Mouse (Mus musculus): Measurements from ENCODE around the gene Adipoq.

Gene Adipoq

GRCm38 (mm10) chr16:23115486-23115885 lies 30.9 kb upstream of the Adipoq start:
- DNase-seq (ENCODE audit: low spot score): no peak

DNA sequence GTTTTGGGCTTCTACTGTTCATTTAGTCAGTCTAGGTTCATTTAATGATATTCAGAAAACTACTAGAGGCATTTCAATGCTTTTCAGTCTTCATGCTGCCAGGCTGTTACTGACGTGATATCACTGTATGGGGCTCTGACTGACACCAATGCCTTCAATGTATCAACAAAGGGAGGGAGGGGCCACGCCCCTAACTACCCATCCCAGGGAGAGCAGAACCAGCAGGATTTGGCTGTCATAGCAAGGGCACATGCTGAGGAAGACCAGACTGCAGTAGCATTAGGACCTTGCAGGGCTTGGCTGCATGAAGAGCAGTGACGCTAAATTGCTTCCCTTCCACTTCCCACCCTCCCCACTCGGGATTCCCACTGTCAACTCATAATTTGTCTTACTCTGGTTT lies 29.2 kb upstream of the Adipoq start:
- DNase-seq (ENCODE audit: low spot score): no peak

DNA sequence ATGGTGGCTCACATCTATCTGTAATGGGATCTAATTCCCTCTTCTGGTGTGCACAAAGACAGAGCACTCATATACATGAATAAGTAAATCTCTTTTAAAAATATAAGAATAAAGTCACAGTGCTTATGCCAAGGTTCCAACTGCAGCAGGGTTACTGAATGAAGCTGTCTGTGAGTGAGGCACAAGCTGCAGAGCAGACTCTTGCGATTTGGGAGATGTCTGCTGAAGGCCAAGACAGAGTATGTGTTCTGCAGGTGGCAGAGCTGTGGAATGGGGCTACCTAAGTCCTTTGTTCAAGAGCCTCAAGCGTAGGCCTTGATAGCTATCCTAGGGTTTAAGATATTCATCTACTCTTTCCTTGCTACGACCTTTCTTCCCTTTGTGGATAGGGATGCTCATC lies 23.9 kb upstream of the Adipoq start:
- no peak for DNase-seq (ENCODE audit: low spot score)

GRCm38 (mm10) chr16:23123104-23123503 lies 23.2 kb upstream of the Adipoq start:
- no peak for DNase-seq (ENCODE audit: low spot score)

DNA sequence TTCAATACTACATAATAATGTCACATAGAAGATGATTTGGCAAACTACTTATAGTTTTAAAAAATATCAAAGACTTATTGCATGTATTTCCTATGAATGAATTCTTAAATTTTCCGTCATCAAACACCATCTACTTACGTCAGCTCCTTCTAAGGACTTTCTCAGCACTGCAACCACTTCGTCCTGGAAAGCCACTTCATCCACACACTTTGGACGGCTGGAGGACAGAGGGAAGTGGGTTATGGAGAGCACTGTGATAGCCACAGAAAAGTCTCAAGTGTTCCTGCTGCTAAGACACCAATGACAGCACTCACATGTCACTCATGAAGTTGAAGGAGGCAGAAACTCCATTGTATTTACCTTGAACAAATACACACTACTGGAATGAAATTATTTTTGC lies 21.9 kb upstream of the Adipoq start:
- DNase-seq (ENCODE audit: low spot score): no peak

- no peak for DNase-seq (ENCODE audit: low spot score)
Observed at GRCm38 (mm10) chr16:23127311-23127672, 19.0 kb upstream of the Adipoq start.

GRCm38 (mm10) chr16:23127673-23128375 lies 18.5 kb upstream of the Adipoq start, which contains the start of gene Rfc4:
Gene Rfc4, minus strand, starts transcription at chr16:23127737.
- peak; percentile 91 for DNase-seq (ENCODE audit: low spot score)

DNA sequence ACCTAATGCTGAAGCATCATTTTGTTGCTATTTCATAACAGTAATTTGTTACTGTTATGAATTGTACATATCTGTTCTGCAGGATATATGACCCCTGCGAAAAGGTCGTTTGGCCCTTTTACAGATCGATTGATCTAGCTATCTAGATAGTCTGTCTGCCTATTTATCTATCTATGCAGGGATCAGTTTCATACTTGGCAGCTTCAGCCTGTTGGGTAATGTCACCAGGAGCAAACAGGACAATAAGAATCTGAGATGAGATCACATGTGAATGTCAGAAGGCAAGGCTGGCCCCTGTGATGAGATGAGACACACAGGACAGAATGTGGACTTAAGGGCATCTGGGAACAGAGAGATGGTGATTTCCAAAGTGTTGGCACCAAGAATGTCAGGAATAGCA lies 16.0 kb upstream of the Adipoq start:
- no peak for DNase-seq (ENCODE audit: low spot score)

- no peak for DNase-seq (ENCODE audit: low spot score)
Observed at GRCm38 (mm10) chr16:23132336-23132735, 14.0 kb upstream of the Adipoq start.

DNA sequence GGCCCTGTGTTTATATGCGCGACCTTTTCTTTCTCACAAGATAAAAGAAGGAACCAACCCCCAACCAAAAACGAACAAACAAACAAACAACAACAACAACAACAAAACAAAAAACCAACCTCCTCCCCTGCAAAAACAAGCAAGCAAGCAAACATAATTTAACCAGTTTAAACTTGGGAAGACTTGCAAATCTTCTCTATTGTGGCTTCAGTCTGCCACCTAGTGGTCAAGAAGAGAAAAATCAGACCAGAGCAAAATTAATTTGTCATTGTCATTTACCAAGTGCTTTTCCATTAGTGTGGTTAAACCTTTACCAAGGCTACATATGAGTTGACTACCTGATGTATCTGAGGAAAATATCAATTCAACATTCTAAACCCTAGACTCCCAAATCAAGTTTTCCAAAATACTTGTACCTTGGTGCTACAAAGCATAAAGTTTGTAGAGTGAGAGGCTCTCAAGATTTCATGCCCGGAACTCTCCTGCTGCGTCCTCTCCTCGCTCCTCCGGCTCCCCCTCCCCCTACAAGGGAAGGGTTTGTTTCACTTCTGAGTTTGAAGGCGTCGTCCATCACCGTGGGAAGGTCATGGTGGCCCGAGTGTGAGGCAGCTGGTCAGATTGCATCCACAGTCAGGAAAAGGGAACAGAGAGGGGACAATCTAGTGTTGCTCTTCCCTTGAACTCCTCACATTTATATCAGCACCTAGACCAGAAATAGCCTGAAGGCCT lies 10.8 kb upstream of the Adipoq start:
- DNase-seq (ENCODE audit: low spot score): no peak

DNA sequence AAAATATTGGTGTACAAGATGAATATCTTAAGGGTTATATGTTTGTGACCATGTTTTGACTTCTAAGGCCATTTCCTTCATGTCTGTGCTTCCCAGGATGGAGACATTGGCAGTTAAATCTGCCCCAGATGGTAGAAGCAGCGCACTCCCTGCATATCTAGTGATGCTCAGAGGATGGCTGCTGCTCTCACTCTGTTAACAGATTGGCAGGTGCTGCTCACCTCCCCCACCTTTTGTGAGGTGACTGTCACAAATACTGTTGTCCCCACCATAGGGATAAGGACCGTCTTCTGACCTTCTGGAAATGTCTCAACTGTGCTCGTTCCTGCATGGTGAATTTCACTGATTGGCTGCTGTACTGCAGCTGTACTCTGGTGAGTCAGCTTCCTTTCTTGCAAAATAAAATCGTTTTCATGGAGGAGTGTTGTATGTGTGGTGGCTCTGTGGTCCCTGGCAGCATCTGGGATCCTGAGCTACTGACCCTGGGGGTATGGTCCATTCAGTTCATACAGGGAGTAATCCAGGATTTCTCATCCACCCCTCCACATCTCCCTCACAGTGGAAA lies 9.8 kb upstream of the Adipoq start:
- DNase-seq (ENCODE audit: low spot score): no peak

GRCm38 (mm10) chr16:23140911-23141310 lies 5.4 kb upstream of the Adipoq start:
- no peak for DNase-seq (ENCODE audit: low spot score)

- DNase-seq (ENCODE audit: low spot score): no peak
Observed at GRCm38 (mm10) chr16:23144326-23144725, 2.0 kb upstream of the Adipoq start.

GRCm38 (mm10) chr16:23145211-23145610 lies 1.1 kb upstream of the Adipoq start:
- no peak for DNase-seq (ENCODE audit: low spot score)

DNA sequence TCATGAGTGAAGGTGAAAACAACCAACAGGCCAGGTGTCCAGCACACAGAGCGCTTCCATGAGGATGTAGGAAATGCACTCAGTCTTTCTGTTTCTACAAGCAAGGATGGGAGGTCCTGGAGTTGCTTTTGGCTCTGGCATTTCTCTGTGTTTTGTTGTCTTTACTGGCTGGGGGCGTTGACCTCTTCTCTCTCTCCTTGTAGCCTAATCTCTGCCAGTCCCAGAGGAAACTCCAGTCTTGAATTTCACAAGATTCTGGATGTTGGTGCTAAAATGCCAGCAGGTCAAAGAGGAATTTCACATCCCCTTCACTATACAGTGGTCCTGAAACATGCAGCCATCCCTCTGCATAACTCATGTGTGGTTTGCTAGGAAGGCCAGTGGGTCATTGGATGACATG lies 2.6 kb downstream of the Adipoq start:
- DNase-seq (ENCODE audit: low spot score): no peak

- no peak for DNase-seq (ENCODE audit: low spot score)
Observed at GRCm38 (mm10) chr16:23149396-23149795, 3.1 kb downstream of the Adipoq start.

DNA sequence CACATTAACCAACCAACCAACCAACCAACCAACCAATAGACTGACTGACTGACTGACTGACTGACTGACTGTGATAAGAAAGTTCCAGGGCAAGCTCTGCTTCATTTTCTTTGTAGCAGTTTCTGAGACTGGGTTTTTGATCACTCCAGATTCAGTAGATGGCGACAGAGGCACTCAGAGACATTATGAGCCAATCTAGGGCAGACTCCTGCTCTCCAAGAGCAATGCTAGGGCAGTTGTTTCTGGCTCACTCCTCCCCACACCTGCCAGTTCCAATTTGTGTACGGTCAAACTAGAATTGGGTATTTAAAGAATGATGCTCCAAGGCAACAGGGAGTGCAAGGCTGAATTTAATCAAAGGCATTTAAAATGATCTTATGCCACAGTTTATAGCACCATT lies 5.1 kb downstream of the Adipoq start:
- DNase-seq (ENCODE audit: low spot score): no peak

DNA sequence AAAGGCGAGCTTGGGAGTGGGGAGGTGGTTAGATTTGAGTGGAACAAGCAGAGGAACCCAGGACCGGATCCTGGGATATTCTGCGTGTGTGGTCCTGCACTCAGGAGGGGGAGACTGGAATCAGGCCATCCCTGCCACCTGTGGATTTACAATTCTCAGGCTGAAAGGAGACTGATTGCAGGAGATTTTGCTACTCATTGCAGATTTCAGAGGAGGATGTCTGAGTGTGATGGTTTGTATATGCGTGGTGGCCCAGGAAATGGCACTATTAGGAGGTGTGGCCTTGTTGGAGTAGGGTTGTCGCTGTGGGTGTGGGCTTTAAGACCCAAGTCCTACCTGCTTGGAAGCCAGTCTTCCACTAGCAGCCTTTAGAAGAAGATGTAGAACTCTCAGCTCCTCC lies 7.9 kb downstream of the Adipoq start:
- DNase-seq (ENCODE audit: low spot score): no peak

DNA sequence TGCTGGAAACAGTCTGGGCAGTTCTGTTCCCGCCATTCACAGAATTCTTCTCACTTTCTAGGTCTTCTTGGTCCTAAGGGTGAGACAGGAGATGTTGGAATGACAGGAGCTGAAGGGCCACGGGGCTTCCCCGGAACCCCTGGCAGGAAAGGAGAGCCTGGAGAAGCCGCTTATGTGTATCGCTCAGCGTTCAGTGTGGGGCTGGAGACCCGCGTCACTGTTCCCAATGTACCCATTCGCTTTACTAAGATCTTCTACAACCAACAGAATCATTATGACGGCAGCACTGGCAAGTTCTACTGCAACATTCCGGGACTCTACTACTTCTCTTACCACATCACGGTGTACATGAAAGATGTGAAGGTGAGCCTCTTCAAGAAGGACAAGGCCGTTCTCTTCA lies 10.7 kb downstream of the Adipoq start:
- DNase-seq (ENCODE audit: low spot score): no peak

- no peak for DNase-seq (ENCODE audit: low spot score)
Observed at GRCm38 (mm10) chr16:23158292-23158691, 12.0 kb downstream of the Adipoq start.

GRCm38 (mm10) chr16:23158957-23159356 lies 12.6 kb downstream of the Adipoq start:
- no peak for DNase-seq (ENCODE audit: low spot score)

DNA sequence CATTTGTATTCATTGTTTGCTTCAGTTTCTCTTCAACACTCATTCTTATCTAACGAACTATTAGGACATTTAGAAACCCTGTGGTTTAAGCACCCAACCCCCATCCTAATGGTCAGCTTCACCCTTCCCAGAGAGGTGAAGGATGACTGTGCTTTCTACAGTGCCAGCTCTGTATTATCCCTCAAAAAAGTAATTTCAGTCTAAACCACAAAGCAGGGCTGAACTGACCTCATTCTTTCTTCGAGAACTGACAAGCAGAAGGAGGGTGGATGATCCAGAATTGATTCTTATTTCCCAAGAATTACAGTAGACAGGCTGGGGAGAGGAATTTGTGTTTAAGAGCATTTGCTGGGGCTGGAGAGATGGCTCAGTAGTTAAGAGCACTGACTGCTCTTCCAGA lies 13.4 kb downstream of the Adipoq start:
- DNase-seq (ENCODE audit: low spot score): no peak

GRCm38 (mm10) chr16:23162116-23162515 lies 15.8 kb downstream of the Adipoq start:
- DNase-seq (ENCODE audit: low spot score): no peak

DNA sequence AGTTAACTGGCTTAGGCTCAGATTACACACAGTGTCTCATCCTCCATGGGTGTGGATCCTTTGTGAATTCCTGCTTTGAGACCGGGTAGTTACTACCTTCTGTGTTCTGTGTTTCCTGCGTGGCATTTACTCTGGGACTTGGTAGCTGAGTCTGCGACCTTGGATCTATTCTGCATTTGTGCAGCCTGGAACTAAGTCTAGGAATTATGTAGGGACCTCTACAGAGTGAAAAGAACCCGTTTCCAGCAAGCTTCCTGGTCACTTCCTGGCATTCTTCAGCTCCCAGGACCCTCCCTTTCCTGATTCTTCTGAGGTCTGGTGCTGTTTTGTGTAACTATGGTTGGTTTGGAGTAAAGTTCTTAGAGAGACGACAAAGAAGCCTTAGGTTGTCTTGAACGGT lies 18.1 kb downstream of the Adipoq start:
- DNase-seq (ENCODE audit: low spot score): no peak
